Mouse (Mus musculus) myocyte (in vitro differentiated cells): Measurements from ENCODE around the gene 1700022I11Rik.

Experiments used
- CEBPB ChIP-seq: IDR thresholded peaks from 2 replicates; pipeline ENCODE4 v1.6.1; 2011; ENCODE audit warnings: mild to moderate bottlenecking, moderate library complexity; ENCODE audit not compliant: poor library complexity, insufficient read depth, severe bottlenecking
- E2F4 ChIP-seq: IDR thresholded peaks from one replicate; pipeline ENCODE4 v1.6.1; 2011; ENCODE audit warnings: mild to moderate bottlenecking, control low read depth, moderate library complexity; ENCODE audit not compliant: insufficient read depth
- MAX ChIP-seq: IDR thresholded peaks from one replicate; pipeline ENCODE4 v1.6.1; 2011; ENCODE audit warnings: low read depth, mild to moderate bottlenecking, control low read depth
- MYOD1 ChIP-seq, 3 experiments: IDR thresholded peaks; one replicate each; pipeline ENCODE4 v1.6.1; 2011; ENCODE audit warnings: control low read depth in 2 of 3, low read depth in 2 of 3, mild to moderate bottlenecking in 2 of 3, moderate library complexity in 1 of 3; ENCODE audit not compliant: insufficient read length in 2 of 3, control insufficient read depth in 1 of 3
- POLR2A ChIP-seq: IDR thresholded peaks from one replicate; pipeline ENCODE4 v1.6.1; 2011; ENCODE audit warnings: low read depth, mild to moderate bottlenecking, control low read depth, moderate library complexity; ENCODE audit not compliant: insufficient read length
- POLR2AphosphoS2 ChIP-seq: IDR thresholded peaks from one replicate; pipeline ENCODE4 v1.6.1; 2011; ENCODE audit warnings: low read depth, control low read depth; ENCODE audit not compliant: insufficient read length
- TCF12 ChIP-seq: IDR thresholded peaks from one replicate; pipeline ENCODE4 v1.6.1; 2011; ENCODE audit warnings: mild to moderate bottlenecking, control low read depth; ENCODE audit not compliant: poor library complexity, insufficient read depth, severe bottlenecking
- USF1 ChIP-seq: IDR thresholded peaks from one replicate; pipeline ENCODE4 v1.6.1; 2011; ENCODE audit warnings: low read depth, mild to moderate bottlenecking, control low read depth, moderate library complexity

GRCm38 (mm10) chr4:43020876-43021275 lies 51.5 kb downstream of the 1700022I11Rik start:
- TF ChIP-seq MAX (no peak), CEBPB (no peak), POLR2A (no peak), USF1 (no peak), POLR2AphosphoS2 (no peak), MYOD1 (IDR thresholded peaks at IDR 0.05; ENCODE audit: control insufficient read depth in 1 of 3, insufficient read length in 2 of 3, low read depth in 2 of 3) (no peak), E2F4 (no peak), TCF12 (no peak)
